Mouse (Mus musculus) midbrain, embryonic 16.5 days (tissue): Measurements from ENCODE around the gene Cobl. TPM values are rescaled to one million over a fixed set of nuclear protein-coding genes. Genes with fewer than 3 reads are reported as not detected.

Experiments
- ATAC-seq: fragments of 200-750 bp; cut with Nextera tagmentation; 2 replicates; pipeline ENCODE4 v1.8.0; 2017; ENCODE audit warnings: moderate TSS enrichment
- H3K27ac ChIP-seq: fragments of 300-500 bp; sonication (generic); 2 replicates; pipeline ENCODE4 v1.5.1; 2014; ENCODE audit warnings: mild to moderate bottlenecking, low read length, mixed read lengths
- H3K27me3 ChIP-seq: fragments of 300-500 bp; sonication (generic); 2 replicates; pipeline ENCODE4 v1.6.1; 2014; ENCODE audit warnings: low read depth, low read length, mixed read lengths; ENCODE audit not compliant: control insufficient read depth, insufficient read depth
- H3K36me3 ChIP-seq: fragments of 300-500 bp; sonication (generic); 2 replicates; pipeline ENCODE4 v1.6.1; 2014; ENCODE audit warnings: mild to moderate bottlenecking, low read length, moderate library complexity, mixed read lengths; ENCODE audit not compliant: control insufficient read depth, insufficient read depth
- H3K4me1 ChIP-seq: fragments of 300-500 bp; sonication (generic); 2 replicates; pipeline ENCODE4 v1.6.1; 2014; ENCODE audit warnings: mild to moderate bottlenecking, low read length, mixed read lengths; ENCODE audit not compliant: control insufficient read depth, insufficient read depth
- H3K4me2 ChIP-seq: fragments of 300-500 bp; sonication (generic); 2 replicates; pipeline ENCODE4 v1.6.1; 2014; ENCODE audit warnings: mild to moderate bottlenecking, low read length, mixed read lengths
- H3K4me3 ChIP-seq: fragments of 300-500 bp; sonication (generic); 2 replicates; pipeline ENCODE4 v1.5.1; 2014; ENCODE audit warnings: low read depth, mild to moderate bottlenecking, low read length, moderate library complexity, mixed read lengths
- H3K9ac ChIP-seq: fragments of 300-500 bp; sonication (generic); 2 replicates; pipeline ENCODE4 v1.6.1; 2014; ENCODE audit warnings: low read depth, low read length, mixed read lengths
- H3K9me3 ChIP-seq: fragments of 300-500 bp; sonication (generic); replicated peaks from 2 replicates; pipeline ENCODE4 v1.6.1; 2014; ENCODE audit warnings: mild to moderate bottlenecking, low read length, mixed read lengths; ENCODE audit not compliant: control insufficient read depth, poor library complexity, severe bottlenecking
- WGBS: fragments of 180-500 bp; shearing (Covaris S2); extraction: QIAGEN DNeasy Blood & Tissue Kit; methylation state at CpG from one replicate; pipeline ENCODE4 v1.1.7; 2014; 5-methylcytosine and 5-hydroxymethylcytosine counted together
- polyA plus RNA-seq: library from polyadenylated mRNA; unstranded; fragments of >200 nt; fragmentation: Nextera tagmentation; extraction: Ambion mirVana; gene quantifications from 2 replicates; pipeline ENCODE4 v1.2.1, GENCODE M21; 2015

Cobl gene
- polyA plus RNA-seq, 1 experiment from 2014 or later: 18.3 TPM

DNA sequence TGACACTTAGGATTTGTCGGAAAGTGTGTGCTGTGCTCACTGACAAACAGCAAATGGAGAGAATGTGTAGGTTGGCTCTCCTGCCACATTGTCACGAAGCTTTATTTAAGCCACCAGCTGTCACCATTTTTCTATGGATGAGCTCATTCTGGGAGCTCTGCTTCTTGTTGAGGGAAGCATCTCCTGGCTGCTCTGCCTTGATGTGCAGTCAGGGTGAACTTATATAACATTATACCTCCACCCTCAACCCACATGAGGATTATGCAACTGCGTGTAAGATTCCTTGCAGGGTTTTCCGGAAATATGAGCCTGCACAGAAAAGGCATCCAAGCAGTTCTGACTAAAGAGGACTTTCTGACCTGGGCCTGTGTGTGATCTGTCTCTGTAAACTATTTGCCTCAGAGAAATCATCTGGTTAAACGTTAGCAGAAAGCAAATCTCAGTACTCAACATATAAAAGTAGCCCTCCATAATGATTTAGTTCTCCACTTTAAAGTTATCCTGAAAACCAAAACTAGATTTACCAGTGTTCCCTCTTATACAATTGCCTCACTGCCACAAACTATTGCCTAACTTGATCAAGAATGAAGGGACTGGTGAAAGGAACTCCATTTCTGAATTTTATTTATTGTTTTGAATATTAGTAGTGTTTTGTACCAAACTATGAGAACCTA lies 9.0 kb upstream of the Cobl start:
- no peaks in the 10 kb centered on the region for H3K4me1 ChIP-seq
- no peak overlapping the region for H3K27ac ChIP-seq
- 81% methylated on average over 5 of the region's 5 CpGs for WGBS
- ATAC-seq: no peak
- H3K9ac ChIP-seq: no peak overlapping the region
- no peaks in the 10 kb centered on the region for H3K36me3 ChIP-seq
- no peaks in the 10 kb centered on the region for H3K9me3 ChIP-seq
- H3K27me3 ChIP-seq: no peaks in the 10 kb centered on the region
- no peak overlapping the region for H3K4me3 ChIP-seq
- H3K4me2 ChIP-seq: no peak overlapping the region

DNA sequence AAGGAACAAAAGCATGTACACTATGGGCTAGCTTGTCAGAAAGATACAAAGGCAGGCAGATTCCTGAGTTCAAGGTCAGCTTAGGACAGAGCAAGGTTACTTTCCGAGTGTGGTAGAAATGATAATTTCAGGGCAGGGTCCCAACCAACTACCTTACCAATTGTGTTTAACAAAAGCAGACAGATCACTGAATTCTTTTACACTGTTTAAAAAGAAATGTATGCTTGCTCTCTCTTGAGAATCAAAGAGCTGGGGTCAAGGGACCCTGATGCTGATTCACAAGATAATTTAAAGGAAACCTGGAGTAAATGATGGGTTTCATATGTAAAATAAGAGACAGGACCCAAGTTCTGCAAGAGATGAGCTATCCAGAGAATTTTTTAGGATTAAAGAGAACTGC lies 4.9 kb upstream of the Cobl start:
- Histone ChIP-seq H3K4me2 (no peak overlapping the region), H3K4me1 (no peaks in the 10 kb centered on the region), H3K9me3 (no peaks in the 10 kb centered on the region), H3K27ac (no peak overlapping the region), H3K4me3 (no peak overlapping the region), H3K9ac (no peak overlapping the region), H3K27me3 (0 out of 2 replicates have a peak, but pooled peaks cover 4% of the 10 kb centered on the region), H3K36me3 (no peaks in the 10 kb centered on the region)
- ATAC-seq: no peak
- WGBS: 70% methylated on average over 1 of the region's 1 CpGs

GRCm38 (mm10) chr11:12468661-12469060 lies 3.9 kb upstream of the Cobl start:
- Histone ChIP-seq H3K4me3 (no peak overlapping the region), H3K36me3 (no peaks in the 10 kb centered on the region), H3K9me3 (no peaks in the 10 kb centered on the region), H3K27ac (no peak overlapping the region), H3K4me2 (no peak overlapping the region), H3K4me1 (peaks cover 2% of the 10 kb centered on the region; the same call in 1 of the 2 replicates), H3K27me3 (0 out of 2 replicates have a peak, but pooled peaks cover 4% of the 10 kb centered on the region), H3K9ac (no peak overlapping the region)
- no peak for ATAC-seq
- 79% methylated on average over 2 of the region's 2 CpGs for WGBS

DNA sequence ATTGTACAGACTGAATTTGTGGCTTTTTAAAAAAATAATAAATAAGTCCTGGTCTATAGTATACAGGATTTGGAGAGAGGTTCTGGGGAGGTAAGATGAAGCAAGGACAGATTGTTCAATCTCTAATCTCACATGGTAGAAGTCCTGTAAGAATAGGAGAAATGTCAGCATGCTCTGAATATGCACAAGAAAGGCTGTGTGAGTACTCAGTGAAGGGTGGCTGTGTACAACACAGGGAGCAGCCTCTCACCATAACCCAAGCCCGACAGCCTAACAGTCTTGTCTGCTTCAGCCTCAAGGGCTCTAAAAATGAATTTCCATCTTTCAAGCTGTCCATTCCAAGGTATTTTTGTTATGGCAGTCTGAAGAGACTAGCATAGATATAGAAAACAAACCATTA lies 3.1 kb upstream of the Cobl start:
- no peaks in the 10 kb centered on the region for H3K36me3 ChIP-seq
- no peak overlapping the region for H3K4me2 ChIP-seq
- H3K9ac ChIP-seq: no peak overlapping the region
- no peak overlapping the region for H3K27ac ChIP-seq
- H3K4me1 ChIP-seq: peaks cover 6% of the 10 kb centered on the region; the same call in 1 of the 2 replicates
- H3K9me3 ChIP-seq: no peaks in the 10 kb centered on the region
- no peak overlapping the region for H3K4me3 ChIP-seq
- ATAC-seq: no peak
- 100% methylated on average over 1 of the region's 1 CpGs for WGBS
- H3K27me3 ChIP-seq: 0 out of 2 replicates have a peak, but pooled peaks cover 4% of the 10 kb centered on the region

- no peak for ATAC-seq
- H3K36me3 ChIP-seq: no peaks in the 10 kb centered on the region
- H3K27me3 ChIP-seq: 0 out of 2 replicates have a peak, but pooled peaks cover 4% of the 10 kb centered on the region
- WGBS: 91% methylated on average over 2 of the region's 2 CpGs
- no peaks in the 10 kb centered on the region for H3K9me3 ChIP-seq
- H3K4me3 ChIP-seq: no peak overlapping the region
- no peak overlapping the region for H3K9ac ChIP-seq
- H3K4me2 ChIP-seq: no peak overlapping the region
- no peak overlapping the region for H3K27ac ChIP-seq
- H3K4me1 ChIP-seq: peaks cover 8% of the 10 kb centered on the region; the same call in 1 of the 2 replicates
Observed at GRCm38 (mm10) chr11:12467217-12467616, 2.5 kb upstream of the Cobl start.

DNA sequence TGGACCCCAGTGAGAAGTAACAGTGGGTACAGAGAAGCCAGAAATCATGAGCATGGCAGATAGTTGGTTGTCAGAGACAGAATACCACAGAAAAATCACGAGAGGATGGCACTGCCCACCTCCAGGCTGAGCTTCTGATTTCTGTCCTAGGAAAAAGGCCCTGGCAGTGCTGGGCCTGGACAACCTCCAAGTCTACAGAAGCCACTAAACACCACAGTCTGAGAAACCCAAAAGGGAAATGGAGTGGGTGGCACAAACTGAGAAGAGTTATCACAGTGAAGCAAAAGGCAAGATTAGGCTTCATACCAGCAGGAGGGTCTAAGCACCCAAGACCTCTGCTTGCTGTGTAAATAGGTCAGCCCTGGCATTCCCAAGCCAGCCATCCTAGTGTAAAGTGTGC lies 1.8 kb upstream of the Cobl start:
- WGBS: 66% methylated on average over 1 of the region's 1 CpGs
- H3K9ac ChIP-seq: no peak overlapping the region
- H3K27ac ChIP-seq: no peak overlapping the region
- ATAC-seq: no peak
- H3K4me2 ChIP-seq: no peak overlapping the region
- H3K36me3 ChIP-seq: no peaks in the 10 kb centered on the region
- no peak overlapping the region for H3K4me3 ChIP-seq
- no peaks in the 10 kb centered on the region for H3K9me3 ChIP-seq
- peaks cover 10% of the 10 kb centered on the region for H3K4me1 ChIP-seq
- H3K27me3 ChIP-seq: 0 out of 2 replicates have a peak, but pooled peaks cover 4% of the 10 kb centered on the region

DNA sequence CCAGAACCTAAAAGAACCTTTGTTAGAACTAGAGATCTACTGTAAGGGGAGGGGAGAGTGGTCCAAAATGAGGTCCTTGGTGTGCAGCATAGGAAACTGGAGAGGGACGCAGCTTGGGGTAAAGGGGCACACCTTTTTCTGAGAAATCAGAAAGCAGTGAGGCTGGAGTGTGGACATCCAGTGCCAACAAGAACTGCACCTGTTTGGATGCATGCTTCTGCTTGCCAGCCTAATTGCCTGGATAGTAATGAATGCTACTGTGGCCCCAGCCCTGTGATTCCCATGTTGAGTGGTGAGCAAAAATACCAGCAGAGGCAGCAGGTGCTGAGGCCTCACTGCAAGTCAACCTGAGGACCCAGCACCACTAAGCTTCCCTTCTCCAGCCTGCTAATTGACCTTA lies 469 bp upstream of the Cobl start:
- ATAC-seq: peak; percentile 23
- WGBS: 22% methylated on average over 1 of the region's 1 CpGs

GRCm38 (mm10) chr11:12463615-12464170 lies 1.1 kb downstream of the Cobl start:
- H3K4me1 ChIP-seq: peaks cover 10% of the 10 kb centered on the region
- WGBS: 57% methylated on average over 13 of the region's 13 CpGs
- H3K27me3 ChIP-seq: 0 out of 2 replicates have a peak, but pooled peaks cover 4% of the 10 kb centered on the region
- H3K36me3 ChIP-seq: no peaks in the 10 kb centered on the region
- peak overlapping the region; percentile 82 for H3K4me3 ChIP-seq
- no peaks in the 10 kb centered on the region for H3K9me3 ChIP-seq
- no peak; the same call in 1 of the 2 replicates for ATAC-seq
- peak overlapping the region; percentile 88 for H3K9ac ChIP-seq
- H3K4me2 ChIP-seq: peak overlapping the region; percentile 65
- H3K27ac ChIP-seq: no peak overlapping the region

More for the DNA sequence above, 469 bp upstream of the Cobl start:
- Histone ChIP-seq H3K27me3 (0 out of 2 replicates have a peak, but pooled peaks cover 4% of the 10 kb centered on the region), H3K27ac (no peak overlapping the region), H3K9me3 (no peaks in the 10 kb centered on the region), H3K36me3 (no peaks in the 10 kb centered on the region), H3K4me3 (peak overlapping the region; percentile 82), H3K4me2 (peak overlapping the region; percentile 65), H3K4me1 (peaks cover 10% of the 10 kb centered on the region), H3K9ac (peak overlapping the region; percentile 88)
